Mouse (Mus musculus): Measurements from ENCODE around the gene Tcf7l2. TPM values are rescaled to one million over a fixed set of nuclear protein-coding genes. Genes with fewer than 3 reads are reported as not detected.

Gene Tcf7l2
- polyA plus RNA-seq, 1 experiment from 2014 or later = 48.2 TPM

- ATAC-seq (replicated peaks; ENCODE audit: insufficient number of reproducible peaks, insufficient read depth, low FRiP score, low read depth) = no peak
- 84% methylated on average over 8 of the region's 8 CpGs for WGBS
Observed at GRCm38 (mm10) chr19:55708031-55708554, 33.5 kb upstream of the Tcf7l2 start.

GRCm38 (mm10) chr19:55710841-55711240 lies 30.8 kb upstream of the Tcf7l2 start:
- Histone ChIP-seq H3K9me3 (replicated peaks) (no peaks in the 10 kb centered on the region), H3K4me3 (no peak overlapping the region), H3K4me1 (replicated peaks) (no peaks in the 10 kb centered on the region), H3K27ac (no peak overlapping the region), H3K27me3 (no peaks in the 10 kb centered on the region), H3K9ac (no peak overlapping the region), H3K36me3 (no peaks in the 10 kb centered on the region), H3K4me2 (no peak overlapping the region)
- no peak for ATAC-seq (replicated peaks; ENCODE audit: insufficient number of reproducible peaks, insufficient read depth, low FRiP score, low read depth)
- WGBS = 74% methylated on average over 5 of the region's 5 CpGs

More at GRCm38 (mm10) chr19:55708031-55708554, 33.5 kb upstream of the Tcf7l2 start:
- no peaks in the 10 kb centered on the region for H3K27me3 ChIP-seq
- no peaks in the 10 kb centered on the region for H3K36me3 ChIP-seq
- no peaks in the 10 kb centered on the region for H3K4me1 ChIP-seq (replicated peaks)
- no peak overlapping the region for H3K4me2 ChIP-seq
- H3K9me3 ChIP-seq (replicated peaks) = no peaks in the 10 kb centered on the region
- no peak overlapping the region for H3K4me3 ChIP-seq
- no peak overlapping the region for H3K9ac ChIP-seq
- H3K27ac ChIP-seq = no peak overlapping the region

GRCm38 (mm10) chr19:55711701-55712100 lies 29.9 kb upstream of the Tcf7l2 start:
- Histone ChIP-seq H3K36me3 (no peaks in the 10 kb centered on the region), H3K9me3 (replicated peaks) (no peaks in the 10 kb centered on the region), H3K4me2 (no peak overlapping the region), H3K4me1 (replicated peaks) (no peaks in the 10 kb centered on the region), H3K27me3 (no peaks in the 10 kb centered on the region), H3K9ac (no peak overlapping the region), H3K27ac (no peak overlapping the region), H3K4me3 (no peak overlapping the region)
- WGBS = 71% methylated on average over 5 of the region's 5 CpGs
- no peak for ATAC-seq (replicated peaks; ENCODE audit: insufficient number of reproducible peaks, insufficient read depth, low FRiP score, low read depth)

- no peak overlapping the region for H3K4me3 ChIP-seq
- H3K4me2 ChIP-seq = no peak overlapping the region
- no peaks in the 10 kb centered on the region for H3K36me3 ChIP-seq
- H3K4me1 ChIP-seq (replicated peaks) = no peaks in the 10 kb centered on the region
- no peak for ATAC-seq (replicated peaks; ENCODE audit: insufficient number of reproducible peaks, insufficient read depth, low FRiP score, low read depth)
- H3K27ac ChIP-seq = no peak overlapping the region
- no peak overlapping the region for H3K9ac ChIP-seq
- no peaks in the 10 kb centered on the region for H3K27me3 ChIP-seq
- no peaks in the 10 kb centered on the region for H3K9me3 ChIP-seq (replicated peaks)
- 79% methylated on average over 2 of the region's 2 CpGs for WGBS
Observed at GRCm38 (mm10) chr19:55712678-55713077, 28.9 kb upstream of the Tcf7l2 start.

- 60% methylated on average over 4 of the region's 4 CpGs for WGBS
- H3K27me3 ChIP-seq = no peaks in the 10 kb centered on the region
- no peak for ATAC-seq (replicated peaks; ENCODE audit: insufficient number of reproducible peaks, insufficient read depth, low FRiP score, low read depth)
- no peak overlapping the region for H3K27ac ChIP-seq
- no peak overlapping the region for H3K4me2 ChIP-seq
- no peak overlapping the region for H3K9ac ChIP-seq
- H3K4me3 ChIP-seq = no peak overlapping the region
- H3K4me1 ChIP-seq (replicated peaks) = no peaks in the 10 kb centered on the region
- H3K9me3 ChIP-seq (replicated peaks) = no peaks in the 10 kb centered on the region
- H3K36me3 ChIP-seq = no peaks in the 10 kb centered on the region
Observed at GRCm38 (mm10) chr19:55714015-55714414, 27.6 kb upstream of the Tcf7l2 start.

GRCm38 (mm10) chr19:55714665-55715064 lies 27.0 kb upstream of the Tcf7l2 start:
- no peak for ATAC-seq (replicated peaks; ENCODE audit: insufficient number of reproducible peaks, insufficient read depth, low FRiP score, low read depth)
- no peaks in the 10 kb centered on the region for H3K36me3 ChIP-seq
- H3K27me3 ChIP-seq = no peaks in the 10 kb centered on the region
- no peak overlapping the region for H3K9ac ChIP-seq
- H3K4me1 ChIP-seq (replicated peaks) = no peaks in the 10 kb centered on the region
- H3K4me2 ChIP-seq = no peak overlapping the region
- no peaks in the 10 kb centered on the region for H3K9me3 ChIP-seq (replicated peaks)
- WGBS = 57% methylated on average over 3 of the region's 3 CpGs
- H3K27ac ChIP-seq = no peak overlapping the region
- H3K4me3 ChIP-seq = no peak overlapping the region

GRCm38 (mm10) chr19:55719083-55719482 lies 22.5 kb upstream of the Tcf7l2 start:
- ATAC-seq (replicated peaks; ENCODE audit: insufficient number of reproducible peaks, insufficient read depth, low FRiP score, low read depth) = no peak
- Histone ChIP-seq H3K27me3 (no peaks in the 10 kb centered on the region), H3K4me1 (replicated peaks) (peaks cover 4% of the 10 kb centered on the region; the same call in 1 of the 2 replicates), H3K27ac (no peak overlapping the region), H3K36me3 (no peaks in the 10 kb centered on the region), H3K9me3 (replicated peaks) (no peaks in the 10 kb centered on the region), H3K4me3 (no peak overlapping the region), H3K4me2 (no peak overlapping the region), H3K9ac (no peak overlapping the region)
- 76% methylated on average over 6 of the region's 6 CpGs for WGBS

GRCm38 (mm10) chr19:55719524-55720408 lies 21.9 kb upstream of the Tcf7l2 start:
- H3K4me1 ChIP-seq (replicated peaks) = peaks cover 4% of the 10 kb centered on the region; the same call in 1 of the 2 replicates
- no peak overlapping the region for H3K9ac ChIP-seq
- no peaks in the 10 kb centered on the region for H3K27me3 ChIP-seq
- 72% methylated on average over 20 of the region's 20 CpGs for WGBS
- H3K4me3 ChIP-seq = no peak overlapping the region
- no peak overlapping the region for H3K27ac ChIP-seq
- H3K36me3 ChIP-seq = no peaks in the 10 kb centered on the region
- H3K4me2 ChIP-seq = no peak overlapping the region
- no peaks in the 10 kb centered on the region for H3K9me3 ChIP-seq (replicated peaks)
- no peak for ATAC-seq (replicated peaks; ENCODE audit: insufficient number of reproducible peaks, insufficient read depth, low FRiP score, low read depth)

GRCm38 (mm10) chr19:55720409-55721092 lies 21.1 kb upstream of the Tcf7l2 start:
- Histone ChIP-seq H3K9ac (no peak overlapping the region), H3K4me2 (no peak overlapping the region), H3K9me3 (replicated peaks) (no peaks in the 10 kb centered on the region), H3K4me3 (no peak overlapping the region), H3K27me3 (no peaks in the 10 kb centered on the region), H3K36me3 (no peaks in the 10 kb centered on the region), H3K27ac (no peak overlapping the region), H3K4me1 (replicated peaks) (peaks cover 4% of the 10 kb centered on the region; the same call in 1 of the 2 replicates)
- WGBS = 72% methylated on average over 16 of the region's 16 CpGs
- ATAC-seq (replicated peaks; ENCODE audit: insufficient number of reproducible peaks, insufficient read depth, low FRiP score, low read depth) = no peak

- 28% methylated on average over 6 of the region's 6 CpGs for WGBS
- Histone ChIP-seq H3K4me1 (replicated peaks) (peaks cover 4% of the 10 kb centered on the region; the same call in 1 of the 2 replicates), H3K9ac (no peak overlapping the region), H3K27me3 (no peaks in the 10 kb centered on the region), H3K4me3 (no peak overlapping the region), H3K27ac (no peak overlapping the region), H3K9me3 (replicated peaks) (no peaks in the 10 kb centered on the region), H3K36me3 (no peaks in the 10 kb centered on the region), H3K4me2 (no peak overlapping the region)
- no peak for ATAC-seq (replicated peaks; ENCODE audit: insufficient number of reproducible peaks, insufficient read depth, low FRiP score, low read depth)
Observed at GRCm38 (mm10) chr19:55722376-55722775, 19.2 kb upstream of the Tcf7l2 start.

GRCm38 (mm10) chr19:55729376-55729775 lies 12.2 kb upstream of the Tcf7l2 start:
- no peak for ATAC-seq (replicated peaks; ENCODE audit: insufficient number of reproducible peaks, insufficient read depth, low FRiP score, low read depth)
- WGBS = 80% methylated on average over 8 of the region's 8 CpGs

More at GRCm38 (mm10) chr19:55729376-55729775, 12.2 kb upstream of the Tcf7l2 start:
- H3K27me3 ChIP-seq = no peaks in the 10 kb centered on the region
- H3K27ac ChIP-seq = no peak overlapping the region
- no peak overlapping the region for H3K4me3 ChIP-seq
- H3K9me3 ChIP-seq (replicated peaks) = no peaks in the 10 kb centered on the region
- H3K4me2 ChIP-seq = no peak overlapping the region
- no peaks in the 10 kb centered on the region for H3K36me3 ChIP-seq
- no peaks in the 10 kb centered on the region for H3K4me1 ChIP-seq (replicated peaks)
- H3K9ac ChIP-seq = no peak overlapping the region

All from heart, embryonic 15.5 days (tissue).